Mouse (Mus musculus) lung, adult 2 months (tissue): ENCODE results near the gene Patz1.

ENCODE experiments used
- CTCF ChIP-seq: fragments of 200-500 bp; IDR thresholded peaks from 2 replicates; pipeline ENCODE4 v1.5.1; 2011; ENCODE audit warnings: mild to moderate bottlenecking, low read length, control low read depth; ENCODE audit not compliant: insufficient read depth
- POLR2A ChIP-seq: fragments of 200-500 bp; IDR thresholded peaks from 2 replicates; pipeline ENCODE4 v1.6.1; 2011; ENCODE audit warnings: low read depth, mild to moderate bottlenecking, control low read depth, low read length, borderline replicate concordance; ENCODE audit errors: extremely low read depth

DNA sequence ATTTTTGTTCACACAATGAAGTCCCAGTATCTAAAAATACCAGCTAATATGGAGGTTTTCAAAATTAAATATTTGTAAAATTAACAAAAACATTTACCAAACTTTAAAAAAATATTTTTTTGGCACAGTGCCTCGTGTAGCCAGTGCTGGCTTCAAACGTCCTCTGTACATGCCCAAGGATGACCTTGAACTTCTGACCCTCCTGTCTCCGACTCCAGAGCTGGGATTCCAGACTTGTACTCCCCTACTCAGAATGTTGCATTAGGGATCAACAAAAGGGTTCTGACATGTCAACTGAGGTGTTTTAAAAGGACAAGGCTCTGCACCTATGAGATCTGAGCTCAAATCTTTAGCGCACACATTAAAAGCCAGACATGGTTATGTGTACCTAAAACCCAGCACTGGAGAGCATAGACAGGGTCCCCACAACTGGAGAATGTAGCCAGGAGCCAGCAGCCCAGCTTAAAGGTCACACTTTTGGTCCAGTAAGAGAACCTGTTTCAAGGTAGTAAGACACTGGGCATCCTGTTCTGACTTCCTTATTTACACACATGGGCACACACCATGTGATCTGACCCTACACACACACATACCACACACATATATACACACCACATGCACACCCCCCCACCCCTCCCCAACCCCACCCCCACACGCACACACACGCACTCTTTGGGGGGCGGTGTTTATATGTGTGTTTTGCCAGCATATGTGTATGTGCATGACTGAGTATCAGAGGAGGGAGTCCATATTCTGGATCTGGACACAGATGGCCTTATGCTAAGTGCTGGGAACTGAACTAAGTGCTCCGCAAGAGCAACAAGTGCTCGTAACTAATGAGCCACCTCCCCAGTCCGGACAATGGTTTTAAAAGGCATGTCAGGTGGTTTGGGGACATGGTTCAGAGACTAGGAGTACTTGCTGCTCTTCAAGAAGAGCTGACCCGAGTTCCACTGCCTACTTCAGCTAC lies 40.4 kb downstream of the Patz1 start:
- TF ChIP-seq POLR2A: no peak
- no peak for TF ChIP-seq CTCF
